Mouse (Mus musculus): ENCODE measurements around the gene Nln.

Nln gene

GRCm38 (mm10) chr13:104014038-104014437 lies 95.4 kb downstream of the Nln start:
- peak; percentile 9 for DNase-seq (ENCODE audit: low read depth)

- no peak for DNase-seq (ENCODE audit: low read depth)
These were observed 96.0 kb downstream of the Nln start for GRCm38 (mm10) chr13:104013380-104013779.

DNA sequence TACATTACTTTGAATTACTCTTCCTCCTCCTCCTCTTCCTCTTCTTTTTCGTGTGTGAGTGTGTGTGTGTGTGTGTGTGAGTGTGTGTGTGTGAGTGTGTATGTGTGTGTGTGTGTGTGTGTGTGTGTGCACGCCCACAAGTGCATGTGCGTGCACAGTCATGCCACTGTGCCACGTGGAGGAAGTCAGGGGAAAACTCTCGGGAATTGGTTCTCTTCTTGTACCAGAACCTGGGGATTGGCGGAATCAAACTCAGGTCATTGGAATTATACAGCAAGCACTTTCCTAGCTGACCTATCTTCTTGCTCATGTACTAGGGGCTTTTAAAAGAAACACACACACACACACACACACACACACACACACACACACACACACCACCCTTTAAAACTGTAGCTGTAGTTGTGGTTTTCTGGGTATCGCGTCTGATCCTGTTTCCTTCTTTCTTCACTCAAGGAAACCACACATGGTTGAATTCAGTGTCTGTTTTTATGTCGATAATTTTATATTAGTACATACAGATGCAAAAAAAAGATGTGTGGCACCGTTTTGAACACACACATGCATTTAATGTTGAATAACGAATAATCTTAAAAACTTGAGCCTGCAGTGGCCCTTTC lies 97.1 kb downstream of the Nln start:
- peak; percentile 8 for DNase-seq (ENCODE audit: low read depth)

DNA sequence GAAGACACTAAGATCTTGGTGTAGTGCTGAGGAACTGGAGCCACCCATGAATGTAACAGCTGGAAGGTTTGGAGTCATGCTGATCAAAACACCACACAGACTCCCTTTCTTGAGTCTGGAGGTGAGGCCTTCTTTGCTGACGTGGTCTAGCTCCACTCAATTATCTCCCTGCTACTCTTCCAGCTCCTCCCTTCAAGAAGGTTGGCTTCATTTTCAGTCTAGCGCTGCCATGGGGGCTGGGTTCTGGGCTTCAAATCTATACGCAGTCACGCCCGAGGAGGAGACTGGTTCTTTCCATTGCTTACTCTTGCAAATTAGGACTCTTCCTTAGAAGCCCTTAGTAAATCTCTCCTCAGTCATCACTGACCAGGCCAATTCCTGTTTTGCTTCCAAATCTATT lies 98.1 kb downstream of the Nln start:
- DNase-seq (ENCODE audit: low read depth), result no peak

- DNase-seq (ENCODE audit: low read depth), result no peak
These were observed 104.1 kb downstream of the Nln start for GRCm38 (mm10) chr13:104005231-104005845.

GRCm38 (mm10) chr13:103994085-103994455 lies 115.3 kb downstream of the Nln start:
- no peak for DNase-seq (ENCODE audit: low read depth)

GRCm38 (mm10) chr13:103993142-103994084 lies 116.0 kb downstream of the Nln start:
- DNase-seq (ENCODE audit: low read depth), result no peak

DNA sequence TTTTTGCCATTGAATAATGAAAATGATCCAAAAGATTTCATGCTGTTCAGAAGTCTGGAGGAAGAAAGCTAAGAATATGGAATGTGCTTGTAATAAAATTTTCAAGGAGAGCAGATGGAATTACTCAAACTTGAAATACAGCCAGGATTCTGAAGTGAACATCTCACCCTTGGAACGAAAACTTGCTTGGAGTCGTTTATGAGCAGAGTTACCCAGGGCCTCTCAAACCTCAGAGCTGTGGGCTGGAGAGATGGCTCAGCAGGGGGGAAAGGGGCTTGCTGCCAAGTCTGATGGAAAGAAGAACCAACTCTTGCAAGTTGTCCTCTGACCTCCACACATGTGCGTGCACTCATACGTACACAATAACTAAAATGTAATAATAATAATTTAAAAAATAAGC lies 122.8 kb downstream of the Nln start:
- no peak for DNase-seq (ENCODE audit: low read depth)

DNA sequence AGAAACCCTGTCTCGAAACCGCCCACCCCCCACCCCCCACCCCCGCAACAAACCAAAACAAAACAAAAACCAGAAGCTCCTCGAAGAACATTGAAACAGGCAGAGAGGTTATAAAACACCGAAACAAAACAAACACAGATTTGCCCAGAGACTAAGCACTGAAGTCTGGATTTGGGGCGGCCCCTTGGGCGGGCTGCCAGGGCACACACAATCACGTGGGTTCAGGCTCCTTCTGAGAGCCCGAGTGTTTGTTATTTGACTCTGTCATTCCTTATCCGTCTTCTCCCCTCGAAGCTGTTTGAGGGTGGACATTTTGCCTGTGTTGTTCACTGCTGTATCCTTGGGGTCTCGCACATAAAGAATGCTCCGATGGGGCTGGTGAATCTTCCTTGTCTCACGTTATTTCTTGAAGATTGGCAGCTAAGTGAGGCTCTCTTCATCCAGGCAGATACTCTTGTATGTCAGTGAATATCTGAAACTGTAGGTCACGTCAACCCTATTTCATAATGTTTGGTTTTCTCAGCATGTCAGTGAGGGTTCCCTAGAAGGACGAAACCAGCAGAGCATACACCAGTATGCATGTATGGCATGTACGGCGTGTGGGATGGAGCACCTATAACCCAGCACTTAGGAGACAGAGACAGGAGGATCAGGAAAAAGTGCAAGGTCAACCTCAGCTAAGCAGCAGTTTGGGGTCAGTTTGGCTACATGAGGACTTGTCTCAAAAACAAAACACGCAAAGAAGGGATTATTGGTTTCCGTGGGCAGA lies 123.7 kb downstream of the Nln start:
- DNase-seq (ENCODE audit: low read depth), result no peak

GRCm38 (mm10) chr13:103982376-103982775 lies 127.0 kb downstream of the Nln start:
- no peak for DNase-seq (ENCODE audit: low read depth)

- DNase-seq (ENCODE audit: low read depth), result no peak
These were observed 129.0 kb downstream of the Nln start for GRCm38 (mm10) chr13:103980414-103980813.

DNA sequence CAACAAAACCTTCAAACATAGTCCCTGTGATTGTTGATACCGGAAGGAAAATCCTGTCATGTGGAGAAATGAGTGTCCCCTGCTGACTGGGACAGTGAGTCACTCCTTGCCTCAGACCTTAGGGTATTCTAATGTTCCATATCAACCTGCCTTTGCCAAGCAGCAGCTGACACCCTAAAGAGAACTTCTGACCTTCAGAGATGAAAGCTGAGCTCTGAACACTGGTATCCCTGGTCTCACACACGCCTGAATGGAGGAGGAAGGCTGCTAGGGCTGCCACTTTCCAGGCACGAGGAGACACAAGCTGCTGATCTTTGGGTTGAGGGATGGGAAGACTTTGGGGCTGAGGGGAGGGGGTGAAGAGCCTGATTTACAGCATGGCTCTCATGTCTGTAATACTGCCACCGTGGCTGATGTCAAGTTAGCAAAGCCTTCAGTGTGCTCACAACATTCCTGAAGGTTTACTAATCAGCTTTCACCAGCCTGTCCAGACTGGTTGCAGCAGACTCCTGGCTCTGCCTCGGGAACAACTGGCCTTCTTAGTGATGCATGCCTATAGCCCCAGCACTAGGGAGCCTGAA lies 131.0 kb downstream of the Nln start:
- DNase-seq (ENCODE audit: low read depth), result no peak

- no peak for DNase-seq (ENCODE audit: low read depth)
These were observed 131.6 kb downstream of the Nln start for GRCm38 (mm10) chr13:103977844-103978243.

DNA sequence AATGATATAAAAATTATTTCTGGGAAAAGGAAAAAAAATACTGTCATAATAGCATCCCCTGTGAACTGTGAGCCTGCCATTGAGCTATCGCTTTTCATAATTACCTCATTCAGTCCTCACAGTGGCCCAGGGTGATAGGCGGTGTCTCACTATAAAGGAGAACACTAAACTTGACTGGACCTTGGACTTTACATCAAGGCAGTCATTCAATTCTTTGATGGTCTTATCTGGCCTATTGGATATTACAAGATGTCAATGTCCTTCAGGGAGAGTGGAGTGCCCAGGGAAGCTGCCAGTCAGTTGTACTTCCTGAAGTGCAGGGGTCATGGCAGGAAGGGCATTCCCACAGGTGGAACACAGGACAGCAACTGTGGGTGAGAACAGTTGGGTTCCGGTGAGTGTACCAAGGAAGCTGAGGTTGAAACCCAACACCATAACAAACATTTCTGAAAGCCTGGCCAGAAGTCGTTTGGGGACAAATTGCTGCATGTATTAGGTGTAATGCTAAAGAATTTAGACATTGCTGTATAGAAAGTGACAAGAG lies 133.2 kb downstream of the Nln start:
- DNase-seq (ENCODE audit: low read depth), result no peak

DNA sequence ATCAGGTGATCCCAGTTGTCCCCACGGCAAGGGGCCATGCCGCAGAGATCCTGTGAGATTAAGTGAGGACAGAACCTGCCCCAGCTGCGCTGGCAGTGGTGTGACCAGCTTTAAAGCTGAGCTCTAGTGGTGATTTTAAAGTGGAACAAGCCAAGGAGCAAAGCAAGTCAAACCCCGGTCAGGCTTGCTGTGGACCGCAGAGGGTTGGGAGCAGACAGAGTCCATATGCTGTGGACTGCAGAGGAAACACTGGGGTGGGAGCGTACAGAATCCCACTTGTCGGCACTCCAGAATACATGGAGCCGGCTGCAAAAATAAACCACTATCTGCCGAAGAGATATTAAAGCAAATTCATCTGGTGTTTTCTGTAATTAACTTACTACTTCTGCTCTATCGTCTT lies 134.3 kb downstream of the Nln start:
- DNase-seq (ENCODE audit: low read depth), result no peak

DNA sequence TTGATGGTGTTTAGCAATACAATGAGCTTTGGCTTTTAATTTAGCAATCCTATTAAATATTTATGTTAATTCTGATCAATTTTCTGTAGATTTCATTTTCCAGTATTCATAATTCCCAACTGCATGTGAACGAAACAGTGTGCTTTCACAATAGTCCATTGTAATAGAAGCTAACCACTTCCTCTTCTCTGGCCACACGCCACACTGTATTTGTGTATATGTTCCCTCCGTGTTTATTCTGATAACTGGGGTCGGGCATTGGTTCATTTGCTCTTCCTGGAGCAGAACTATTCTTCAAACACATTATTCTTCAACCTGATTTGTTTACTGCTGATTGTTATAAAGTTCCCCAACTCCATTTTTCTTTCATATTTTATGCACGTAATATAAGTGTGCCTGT lies 135.4 kb downstream of the Nln start:
- no peak for DNase-seq (ENCODE audit: low read depth)

All from naive thymus-derived CD4-positive, alpha-beta T cell, adult 2 months (primary cell).